Mouse (Mus musculus) spleen, adult 2 months (tissue): ENCODE results near the gene Irf2bp2. TPM values are rescaled to one million over a fixed set of nuclear protein-coding genes. Genes with fewer than 3 reads are reported as not detected.

Experiments
- DNase-seq, 2 experiments: peaks; one replicate each; pipeline versions ENCODE4 v3.0.0 to v3.0.0-alpha.2; 2012 to 2021; ENCODE audit warnings: low spot score in 2 of 2, low read depth in 1 of 2
- H3K27ac ChIP-seq: fragments of 200-500 bp; 2 replicates; pipeline ENCODE4 v1.5.1; 2012; ENCODE audit warnings: low read length, inconsistent platforms; ENCODE audit not compliant: insufficient read depth
- H3K27me3 ChIP-seq: fragments of 200-500 bp; 2 replicates; pipeline ENCODE4 v1.6.1; 2012; ENCODE audit warnings: mild to moderate bottlenecking, moderate library complexity, low read length, inconsistent platforms; ENCODE audit not compliant: control insufficient read depth, insufficient read depth
- H3K36me3 ChIP-seq: fragments of 200-500 bp; 2 replicates; pipeline ENCODE4 v1.6.1; 2012; ENCODE audit warnings: mild to moderate bottlenecking, low read length, inconsistent platforms; ENCODE audit not compliant: control insufficient read depth, insufficient read depth
- H3K4me1 ChIP-seq: fragments of 200-500 bp; 2 replicates; pipeline ENCODE4 v1.6.1; 2011; ENCODE audit warnings: inconsistent platforms; ENCODE audit not compliant: control insufficient read depth, insufficient read depth, insufficient read length
- H3K4me3 ChIP-seq: fragments of 200-500 bp; 2 replicates; pipeline ENCODE4 v1.5.1; 2011; ENCODE audit warnings: mild to moderate bottlenecking, inconsistent platforms; ENCODE audit not compliant: insufficient read depth, insufficient read length; ENCODE audit errors: extremely low read depth
- CTCF ChIP-seq: fragments of 200-500 bp; IDR thresholded peaks from 2 replicates; pipeline ENCODE4 v1.5.1; 2011; ENCODE audit warnings: mild to moderate bottlenecking, inconsistent platforms; ENCODE audit not compliant: insufficient read depth, insufficient read length, insufficient replicate concordance; ENCODE audit errors: extremely low read depth
- POLR2A ChIP-seq: fragments of 200-500 bp; IDR thresholded peaks from 2 replicates; pipeline ENCODE4 v1.6.1; 2011; ENCODE audit warnings: low read depth, low read length, inconsistent platforms
- WGBS: fragments of 180-500 bp; shearing (Covaris S2); methylation state at CpG from one replicate; pipeline ENCODE4 v1.1.7; 2018; 5-methylcytosine and 5-hydroxymethylcytosine counted together
- polyA plus RNA-seq: library from polyadenylated mRNA; depleted of rRNA; stranded (reverse); fragments of >200 nt; gene quantifications from 2 replicates; pipeline ENCODE4 v1.2.3, GENCODE M21; 2012

Irf2bp2 gene
- polyA plus RNA-seq, 1 experiment: 49.6 TPM

DNA sequence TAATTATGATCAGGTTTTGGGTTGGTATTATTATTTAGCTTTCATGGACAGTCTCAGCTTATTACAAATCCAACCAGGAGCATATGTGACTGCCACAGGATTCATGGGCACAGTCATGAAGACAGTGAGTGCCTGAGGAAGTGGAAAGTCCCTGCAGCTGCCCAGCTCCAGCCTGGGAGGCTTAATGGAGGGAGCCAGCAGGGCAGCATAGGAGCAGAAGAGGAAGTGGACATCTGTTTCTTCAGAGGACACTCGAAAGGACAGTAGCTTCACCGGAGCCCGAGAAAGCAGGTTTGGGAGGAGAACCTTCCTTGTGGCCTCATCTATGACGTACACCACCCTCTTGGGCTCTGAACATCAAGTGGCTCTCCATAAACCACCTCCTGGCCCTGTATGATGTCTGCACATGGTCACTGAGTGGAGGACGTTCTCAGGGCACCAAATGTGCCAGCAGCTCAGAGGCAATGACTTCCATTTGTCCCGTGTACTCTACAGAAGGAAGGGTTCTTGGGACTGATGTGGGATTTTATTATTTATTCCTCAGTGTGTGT is 28.5 kb downstream of the Irf2bp2 start:
- no peak for TF ChIP-seq CTCF
- no peak for TF ChIP-seq POLR2A
- Histone ChIP-seq H3K27me3 (no peaks in the 10 kb centered on the region), H3K27ac (peak overlapping the region; percentile 37; the same call in 1 of the 2 replicates), H3K36me3 (no peaks in the 10 kb centered on the region), H3K4me3 (no peak overlapping the region), H3K4me1 (peaks cover 17% of the 10 kb centered on the region; the same call in 1 of the 2 replicates)
- DNase-seq: no peak
- 49% methylated on average over 6 of the region's 6 CpGs for WGBS

DNA sequence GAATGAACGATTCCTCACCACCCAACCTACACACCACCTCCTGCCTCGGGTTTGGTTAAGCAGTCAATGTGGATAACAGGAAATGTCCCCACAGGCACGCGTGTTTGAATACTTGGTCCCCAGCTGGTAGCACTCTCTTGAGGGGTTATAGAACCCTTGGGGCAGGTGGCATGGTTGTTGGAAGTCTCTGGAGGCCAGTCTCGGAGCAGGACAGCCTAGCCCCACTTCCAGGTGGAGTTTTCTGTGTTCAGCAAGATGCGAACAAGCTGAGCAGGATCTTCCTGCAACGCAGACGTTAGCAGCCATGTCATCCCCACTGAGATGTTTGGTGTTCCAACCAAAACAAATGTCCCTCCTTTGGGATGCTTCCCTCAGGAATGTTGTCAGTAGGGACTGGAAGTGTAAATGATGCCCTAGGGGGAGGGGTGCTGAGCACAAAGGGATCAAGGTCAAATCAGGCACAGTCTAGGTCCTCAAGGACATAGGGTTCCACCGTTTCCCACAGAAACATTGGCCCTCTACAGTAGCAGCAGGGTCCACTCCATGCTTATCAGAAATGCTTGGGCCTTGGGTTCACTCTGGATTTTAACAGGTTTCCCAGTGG is 29.1 kb downstream of the Irf2bp2 start:
- WGBS: 56% methylated on average over 9 of the region's 9 CpGs
- Histone ChIP-seq H3K27me3 (no peaks in the 10 kb centered on the region), H3K4me1 (peaks cover 17% of the 10 kb centered on the region; the same call in 1 of the 2 replicates), H3K27ac (no peak overlapping the region), H3K4me3 (no peak overlapping the region), H3K36me3 (no peaks in the 10 kb centered on the region)
- TF ChIP-seq CTCF: no peak
- TF ChIP-seq POLR2A: no peak
- DNase-seq: no peak

DNA sequence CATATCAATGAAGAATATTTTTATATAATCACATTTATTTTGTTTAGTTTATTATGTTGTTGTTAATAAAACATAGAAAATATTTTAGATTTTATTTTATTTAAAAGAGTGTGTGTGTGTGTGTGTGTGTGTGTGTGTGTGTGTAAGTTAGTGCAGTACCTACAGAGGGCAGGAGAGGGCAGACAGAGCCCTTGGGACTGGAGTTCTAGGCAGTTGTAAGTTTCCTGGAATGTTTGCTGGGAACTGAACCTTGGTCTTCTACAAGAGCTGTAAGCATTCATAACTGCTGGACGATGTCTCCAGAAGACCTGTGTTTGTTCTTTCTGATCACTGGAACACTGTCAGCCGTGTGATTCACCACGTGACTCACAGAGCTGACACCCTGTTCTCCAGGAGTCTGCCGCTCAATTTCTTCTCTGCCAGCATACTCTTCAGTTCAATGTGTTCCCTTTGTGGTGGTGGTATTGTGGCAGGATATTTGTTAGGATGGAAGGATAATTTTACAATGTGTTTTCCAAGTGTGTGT is 32.4 kb downstream of the Irf2bp2 start:
- no peak for TF ChIP-seq CTCF
- no peak for TF ChIP-seq POLR2A
- Histone ChIP-seq H3K4me3 (no peak overlapping the region), H3K27me3 (no peaks in the 10 kb centered on the region), H3K27ac (no peak overlapping the region), H3K36me3 (no peaks in the 10 kb centered on the region), H3K4me1 (peaks cover 10% of the 10 kb centered on the region; the same call in 1 of the 2 replicates)
- WGBS: 94% methylated on average over 4 of the region's 4 CpGs
- DNase-seq: no peak

DNA sequence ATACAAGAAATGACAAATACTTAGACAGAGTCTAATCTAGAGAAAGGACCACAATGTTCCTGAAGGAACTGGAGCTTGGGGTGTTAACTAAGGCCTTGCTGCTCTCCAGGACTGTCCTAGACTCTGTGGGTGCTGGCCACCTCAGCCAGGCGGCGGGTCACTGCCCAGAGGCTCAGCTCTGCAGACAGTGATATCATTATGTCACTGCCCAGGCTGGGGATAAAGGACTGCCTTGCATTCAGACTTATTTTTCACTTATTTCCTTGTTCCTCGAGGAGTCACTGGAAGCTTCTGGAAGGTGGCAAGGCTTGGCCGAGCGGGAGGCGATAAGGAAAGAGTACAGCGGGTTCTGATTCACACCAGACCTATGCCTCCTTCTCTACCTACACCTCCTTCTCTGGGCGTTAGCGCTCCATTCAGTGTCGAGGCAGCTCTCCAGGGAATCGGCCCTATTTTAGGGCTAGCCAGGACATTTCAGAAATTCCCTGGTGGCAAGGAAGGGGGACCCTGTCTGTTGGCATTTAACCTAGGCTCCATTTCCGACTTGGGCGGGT is 35.3 kb downstream of the Irf2bp2 start:
- Histone ChIP-seq H3K27ac (no peak overlapping the region), H3K36me3 (no peaks in the 10 kb centered on the region), H3K4me3 (no peak overlapping the region), H3K4me1 (no peaks in the 10 kb centered on the region), H3K27me3 (no peaks in the 10 kb centered on the region)
- WGBS: 91% methylated on average over 13 of the region's 13 CpGs
- TF ChIP-seq CTCF: no peak
- TF ChIP-seq POLR2A: no peak
- DNase-seq: no peak

DNA sequence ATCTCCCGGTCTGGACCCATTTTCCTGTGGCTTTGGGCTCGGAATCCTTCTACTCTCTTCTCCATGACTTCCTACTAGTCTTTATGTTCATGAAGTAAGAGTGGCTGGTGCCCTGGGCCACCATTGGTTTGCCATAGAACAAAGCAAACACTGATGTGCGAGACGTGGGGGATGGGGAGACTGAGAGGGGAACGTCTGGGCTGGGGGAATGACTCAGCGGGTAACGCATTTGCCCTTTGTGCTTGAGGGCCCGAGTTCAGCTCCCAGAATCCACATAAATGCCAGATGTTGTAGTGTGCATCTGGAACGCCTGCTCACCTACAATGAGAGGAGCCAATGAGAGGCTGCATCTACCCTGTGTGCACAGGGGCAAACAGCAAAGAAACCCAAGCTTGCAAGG is 36.4 kb downstream of the Irf2bp2 start:
- no peak for TF ChIP-seq CTCF
- 62% methylated on average over 9 of the region's 9 CpGs for WGBS
- no peaks in the 10 kb centered on the region for H3K27me3 ChIP-seq
- no peak for DNase-seq
- no peaks in the 10 kb centered on the region for H3K4me1 ChIP-seq
- no peaks in the 10 kb centered on the region for H3K36me3 ChIP-seq
- H3K4me3 ChIP-seq: no peak overlapping the region
- no peak overlapping the region for H3K27ac ChIP-seq

DNA sequence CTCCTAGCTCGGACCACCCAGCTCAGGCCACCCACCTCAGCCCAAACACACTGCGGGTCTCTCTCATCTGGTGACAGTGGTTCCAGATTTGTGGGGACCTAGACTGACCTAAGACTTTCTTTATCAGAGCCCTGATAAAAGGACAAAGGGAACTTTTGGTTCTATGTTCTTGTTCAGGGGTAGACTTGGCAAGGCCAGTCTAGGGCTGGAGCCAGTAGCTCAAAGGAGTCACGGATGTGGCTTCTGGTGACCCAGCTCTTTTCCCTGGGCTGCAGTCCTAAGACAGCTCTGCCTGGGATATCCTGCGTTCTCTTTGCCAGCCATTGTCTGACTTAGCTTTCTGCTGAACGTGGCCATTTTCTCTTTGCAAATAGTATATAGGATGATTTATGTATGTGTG is 37.1 kb downstream of the Irf2bp2 start:
- Histone ChIP-seq H3K27me3 (no peaks in the 10 kb centered on the region), H3K27ac (no peak overlapping the region), H3K4me3 (no peak overlapping the region), H3K4me1 (no peaks in the 10 kb centered on the region), H3K36me3 (no peaks in the 10 kb centered on the region)
- DNase-seq: no peak
- WGBS: 91% methylated on average over 5 of the region's 5 CpGs
- TF ChIP-seq CTCF: no peak
- TF ChIP-seq POLR2A: no peak

DNA sequence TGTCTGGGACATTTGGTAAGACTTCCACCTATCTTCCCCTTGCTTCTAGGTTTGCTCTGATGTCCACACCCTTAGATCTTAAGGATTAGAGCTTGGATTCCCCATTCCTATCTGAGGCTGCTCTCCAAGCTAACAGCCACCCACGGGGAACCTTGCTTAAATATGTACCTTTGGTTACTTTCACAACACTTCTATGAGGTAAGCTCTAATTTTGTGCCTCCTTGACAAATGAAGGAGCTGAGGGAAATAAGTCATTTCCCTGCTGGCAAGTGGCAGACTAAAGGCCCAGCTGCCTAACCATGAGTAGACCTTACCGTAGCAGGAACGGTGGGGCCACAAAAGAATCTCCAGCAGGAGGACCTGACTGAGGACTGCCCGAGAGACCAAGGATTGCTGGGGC is 39.0 kb downstream of the Irf2bp2 start:
- TF ChIP-seq CTCF (no peak), POLR2A (no peak)
- no peak for DNase-seq
- Histone ChIP-seq H3K4me1 (no peaks in the 10 kb centered on the region), H3K36me3 (no peaks in the 10 kb centered on the region), H3K27me3 (no peaks in the 10 kb centered on the region), H3K4me3 (no peak overlapping the region), H3K27ac (no peak overlapping the region)
- 70% methylated on average over 4 of the region's 4 CpGs for WGBS
